Mouse (Mus musculus): ENCODE data around the gene Enoph1.

DNA sequence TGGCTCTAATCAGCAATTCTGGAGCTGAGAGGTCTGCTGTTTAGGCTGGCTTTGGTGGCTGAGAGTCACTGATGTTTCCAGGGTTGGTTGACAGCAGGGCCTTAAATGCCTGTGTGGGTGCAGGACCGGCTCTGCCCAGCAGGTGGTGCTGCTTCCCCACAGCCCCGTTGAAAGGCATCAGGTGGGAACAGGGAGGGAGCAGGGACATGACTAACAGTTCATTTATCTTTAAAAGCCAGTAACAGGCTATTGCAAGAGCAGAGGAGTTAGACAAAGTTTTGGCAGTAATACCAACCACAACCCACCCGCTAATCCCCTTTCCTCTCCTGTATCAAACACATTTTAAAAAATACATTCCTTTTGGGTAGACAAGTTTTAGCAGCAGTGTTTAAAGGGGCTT lies 30.5 kb downstream of the Enoph1 start:
- peak; percentile 93 for TF ChIP-seq CTCF (IDR thresholded peaks at IDR 0.05; ENCODE audit: borderline replicate concordance, control insufficient read depth, extremely low read depth, insufficient read depth, low read length, poor library complexity)
- TF ChIP-seq POLR2A (IDR thresholded peaks at IDR 0.05; ENCODE audit: control insufficient read depth, extremely low read depth, insufficient read depth, low read length, poor library complexity), result no peak
